Mouse (Mus musculus) T-helper 1 cell (primary cell): ENCODE data around the gene Capn11.

ENCODE experiments used
- in situ Hi-C: fragments of 300-600 bp; cut with MboI, MseI; formaldehyde crosslinking; loops from one replicate; pipeline ENCODE4 v1.15.1; 2025; ENCODE audit warnings: high pct_unique_total_duplicates

Capn11 gene

DNA sequence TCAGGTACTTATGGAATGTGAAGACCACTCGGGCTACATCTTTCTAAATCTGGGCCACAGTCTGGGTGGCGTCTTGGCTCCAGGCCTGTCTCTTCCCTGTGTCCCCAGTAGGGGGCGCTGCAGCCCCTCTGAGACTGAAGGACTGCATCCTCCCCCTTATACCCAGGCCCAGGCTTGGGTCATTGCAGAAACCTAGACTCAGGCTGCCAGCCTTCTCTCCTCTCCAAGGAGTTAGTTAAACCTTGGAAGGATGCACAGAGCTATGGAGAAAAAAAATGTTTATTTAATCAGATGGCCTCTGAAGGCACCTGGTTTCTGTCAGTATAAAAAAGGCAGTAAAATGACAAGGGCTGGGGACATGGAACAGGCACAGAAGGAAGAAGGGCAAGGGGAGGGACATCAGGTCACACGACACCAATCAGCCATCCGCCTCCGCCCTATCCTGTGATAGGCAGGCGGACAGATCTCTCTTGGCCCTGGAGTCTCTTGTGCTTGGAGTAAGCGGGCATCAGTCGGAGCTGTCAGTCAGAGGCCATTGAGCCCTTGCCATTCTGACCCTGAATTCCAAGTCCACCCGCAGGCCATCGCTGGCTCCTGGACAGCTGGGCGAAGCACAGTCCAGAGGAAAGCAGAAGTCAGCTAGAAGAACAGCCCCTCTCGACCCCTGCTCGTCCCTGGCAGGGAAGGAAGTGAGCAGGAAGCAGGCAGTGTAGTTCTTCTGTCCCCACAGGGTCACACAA is 74.0 kb downstream of the Capn11 start:
- in situ Hi-C loops, result no loop called here

DNA sequence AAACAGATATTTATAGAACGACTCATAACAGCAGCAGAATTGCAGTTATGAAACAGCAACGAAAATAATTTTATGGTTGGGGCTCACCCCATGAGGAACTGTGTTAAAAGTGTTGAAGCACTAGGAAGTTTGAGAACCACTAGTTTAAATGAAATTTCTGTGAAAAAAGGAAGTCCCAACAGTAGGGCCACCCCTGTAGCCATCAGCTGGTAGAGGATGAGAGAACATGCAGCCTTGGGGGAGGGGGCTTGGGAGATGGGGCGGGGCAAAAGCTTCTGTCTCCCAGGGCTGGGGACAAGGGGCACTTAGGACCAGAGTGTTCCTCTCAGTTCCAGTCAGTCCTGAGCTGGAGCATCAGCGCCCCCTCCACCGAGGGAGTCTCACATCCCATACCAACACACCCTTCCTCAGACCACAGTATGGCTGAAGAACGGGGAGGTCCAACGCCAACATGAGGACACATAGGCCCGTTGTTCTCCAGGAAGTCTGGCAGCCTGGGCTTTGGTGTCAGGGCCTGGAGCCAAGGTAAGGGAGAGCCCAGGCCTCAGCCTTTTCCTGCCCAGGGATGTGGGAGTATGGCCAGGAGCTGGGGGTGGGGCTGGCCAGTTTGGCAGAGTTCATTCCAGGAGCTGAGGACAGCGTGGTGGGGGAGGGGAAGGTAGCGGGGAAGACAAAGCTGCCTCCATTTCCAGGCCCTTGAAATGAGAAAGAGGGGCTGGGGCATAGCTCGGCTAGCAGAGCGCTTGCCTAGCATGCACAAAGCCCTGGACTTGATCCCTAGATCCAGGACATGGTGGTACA is 74.8 kb downstream of the Capn11 start:
- in situ Hi-C loops, result no loop called here

DNA sequence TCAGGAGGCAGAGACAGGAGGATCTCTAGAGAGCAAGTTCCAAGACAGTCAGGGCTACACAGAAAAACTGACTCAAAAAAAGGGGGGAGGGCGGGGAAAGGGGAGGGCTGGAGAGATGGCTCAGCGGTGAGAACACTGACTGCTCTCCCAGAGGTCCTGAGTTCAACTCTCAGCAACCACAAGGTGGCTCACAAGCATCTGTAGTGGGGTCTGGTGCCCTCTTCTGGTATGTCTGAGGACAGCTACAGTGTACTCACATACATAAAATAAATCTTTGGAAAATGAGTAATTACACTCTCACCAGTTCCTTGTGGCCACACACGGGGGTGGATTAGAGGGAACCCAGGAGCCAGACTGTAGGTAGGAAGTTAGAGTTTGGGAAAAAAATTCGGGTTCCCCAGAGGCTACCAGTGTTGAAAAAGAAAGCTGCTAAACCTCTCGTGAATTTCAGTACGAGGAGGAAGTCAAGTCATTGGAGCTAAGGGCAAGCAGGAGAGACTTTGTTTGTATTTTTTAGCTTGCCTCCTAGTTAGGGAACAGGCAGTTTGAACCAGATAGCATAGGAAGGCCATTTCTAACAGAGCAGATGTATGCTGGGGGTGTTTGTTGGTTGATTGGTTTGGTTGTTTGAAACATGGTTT is 76.3 kb downstream of the Capn11 start:
- in situ Hi-C loops, result no loop called here

DNA sequence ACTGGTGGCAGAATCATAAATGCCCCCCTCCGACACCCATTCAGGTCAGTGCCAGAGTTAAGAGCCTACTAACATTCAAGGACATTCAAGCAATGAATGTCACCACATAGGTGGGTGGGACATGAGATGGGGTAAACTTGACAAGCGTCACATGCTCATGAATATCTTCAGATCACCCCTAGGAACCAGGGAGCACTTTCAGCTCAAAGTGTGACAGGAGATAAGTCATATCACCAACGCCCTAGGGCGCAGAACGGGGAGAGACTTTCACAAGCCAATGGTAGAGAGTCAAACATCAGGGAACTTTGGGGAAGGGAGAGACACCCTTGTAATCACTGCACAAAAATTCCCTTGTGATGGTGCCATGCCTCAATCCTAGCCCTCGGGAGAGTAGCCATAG is 76.9 kb downstream of the Capn11 start:
- in situ Hi-C loops, result no loop called here

DNA sequence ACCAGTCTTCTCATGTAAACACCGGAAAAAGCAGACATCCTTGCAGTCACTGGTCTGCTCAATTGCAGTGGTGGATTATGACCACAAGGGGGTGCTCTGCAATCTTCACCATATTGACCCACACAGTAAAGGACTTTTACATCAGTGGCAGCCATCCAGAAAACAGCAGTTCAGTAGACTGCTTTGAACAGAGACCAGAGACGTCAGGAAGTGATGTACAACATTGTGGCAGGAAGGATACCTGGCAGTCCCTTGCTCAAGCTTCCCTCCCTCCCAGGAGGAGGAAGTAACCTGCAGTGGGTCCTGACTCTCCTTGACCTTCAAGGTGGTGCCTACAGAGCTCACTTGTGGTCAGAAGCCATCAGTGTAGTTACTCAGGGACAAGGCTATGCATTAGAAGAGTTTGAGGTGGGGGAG is 77.5 kb downstream of the Capn11 start:
- in situ Hi-C loops, result no loop called here

DNA sequence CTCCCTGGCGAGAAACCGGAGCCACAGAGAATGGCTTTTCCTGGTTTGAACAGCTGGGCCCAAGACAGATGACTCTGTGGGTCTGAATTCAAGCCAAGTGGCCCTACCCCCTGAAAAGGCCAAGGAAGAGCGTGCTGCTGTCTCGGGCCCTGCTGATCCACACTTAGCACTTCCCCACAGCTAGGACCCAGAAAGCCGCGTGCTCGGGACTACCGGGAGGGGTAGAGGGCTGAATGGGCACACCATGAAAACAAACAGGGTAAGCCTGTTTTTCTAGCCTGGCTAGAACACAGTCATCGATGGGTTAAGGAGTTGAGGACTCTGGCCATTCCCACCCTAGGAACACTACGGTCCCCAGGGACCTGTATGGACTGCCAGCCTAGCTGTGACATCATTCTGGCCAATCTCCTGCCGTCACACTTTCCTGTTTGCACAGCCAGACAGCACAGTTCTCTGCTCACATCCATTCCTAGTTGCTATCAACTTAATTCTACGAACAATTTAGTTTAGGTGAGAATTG is 78.1 kb downstream of the Capn11 start:
- in situ Hi-C loops, result no loop called here
